Mouse (Mus musculus): ENCODE measurements around the gene Cask.

DNA sequence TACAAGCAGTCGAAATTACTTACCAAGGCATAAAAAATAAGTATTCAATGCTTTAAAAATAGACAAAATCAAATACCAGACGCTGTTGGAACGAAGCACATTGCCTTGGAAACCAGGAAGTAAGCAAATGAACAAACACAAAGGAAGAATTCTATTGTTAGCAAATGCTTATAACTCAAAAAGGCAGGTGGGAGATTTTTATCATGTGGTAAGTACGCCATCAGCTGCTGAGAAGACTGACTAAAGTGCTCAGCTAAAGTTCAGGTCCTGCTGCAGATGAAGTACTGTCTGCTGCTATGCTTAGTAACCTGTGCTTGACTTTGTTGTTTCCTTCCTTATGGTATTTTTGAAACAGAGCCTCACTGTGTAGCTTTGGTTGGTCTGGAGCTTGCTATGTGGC is 232.7 kb downstream of the Cask start:
- TF ChIP-seq ZKSCAN1 (IDR thresholded peaks at IDR 0.05; ENCODE audit: low read depth, low read length) (no peak), CHD1 (IDR thresholded peaks at IDR 0.05; ENCODE audit: low read depth, low read length) (no peak), EP300 (IDR thresholded peaks at IDR 0.05; ENCODE audit: low read depth in 1 of 2, low read length in 2 of 2) (no peak), CTCF (IDR thresholded peaks at IDR 0.05 in 2 of 3, conservative IDR thresholded peaks at IDR 0.05 in 1 of 3; ENCODE audit: control insufficient read depth in 1 of 3, insufficient read depth in 1 of 3, low read depth in 2 of 3, low read length in 3 of 3, poor library complexity in 1 of 3, severe bottlenecking in 1 of 3) (no peak), MXI1 (IDR thresholded peaks at IDR 0.05; ENCODE audit: low read depth, low read length) (no peak), ZC3H11A (IDR thresholded peaks at IDR 0.05; ENCODE audit: low read depth, low read length) (no peak), GABPA (IDR thresholded peaks at IDR 0.05; ENCODE audit: low read depth, low read length) (no peak), GATA1 (IDR thresholded peaks at IDR 0.05; ENCODE audit: low read depth, low read length) (no peak), POLR2A (IDR thresholded peaks at IDR 0.05; ENCODE audit: control insufficient read depth in 1 of 2, insufficient read depth in 1 of 2, low read depth in 1 of 2, low read length in 2 of 2, poor library complexity in 1 of 2) (no peak), TBP (IDR thresholded peaks at IDR 0.05; ENCODE audit: low read depth, low read length) (no peak), UBTF (IDR thresholded peaks at IDR 0.05; ENCODE audit: borderline replicate concordance, insufficient read depth, low read depth, low read length) (no peak), E2F4 (IDR thresholded peaks at IDR 0.05; ENCODE audit: borderline replicate concordance, low read depth, low read length) (no peak), JUND (IDR thresholded peaks at IDR 0.05; ENCODE audit: low read depth, low read length) (no peak), CHD2 (IDR thresholded peaks at IDR 0.05; ENCODE audit: low read length) (no peak)
